Mouse (Mus musculus): ENCODE measurements around the gene Map3k15. TPM values are rescaled to one million over a fixed set of nuclear protein-coding genes. Genes with fewer than 3 reads are reported as not detected.

Map3k15 gene
- polyA plus RNA-seq, 1 experiment, result 0.12 TPM

- peaks cover 14% of the 10 kb centered on the region for H3K27me3 ChIP-seq (replicated peaks)
- no peak overlapping the region for H3K4me3 ChIP-seq (replicated peaks)
- H3K9me3 ChIP-seq, result no peaks in the 10 kb centered on the region
- no peaks in the 10 kb centered on the region for H3K4me1 ChIP-seq
- H3K36me3 ChIP-seq (replicated peaks; ENCODE audit: low read length), result no peaks in the 10 kb centered on the region
- TF ChIP-seq GATA1 (IDR thresholded peaks at IDR 0.05; ENCODE audit: borderline replicate concordance, low read length), result no peak
- no peak for TF ChIP-seq FLI1 (IDR thresholded peaks at IDR 0.05; ENCODE audit: low read length)
Observed at GRCm38 (mm10) chrX:160148859-160149258, 160.6 kb downstream of the Map3k15 start.

- H3K36me3 ChIP-seq (replicated peaks; ENCODE audit: low read length), result no peaks in the 10 kb centered on the region
- no peak overlapping the region for H3K4me3 ChIP-seq (replicated peaks)
- H3K4me1 ChIP-seq, result no peaks in the 10 kb centered on the region
- TF ChIP-seq GATA1 (IDR thresholded peaks at IDR 0.05; ENCODE audit: borderline replicate concordance, low read length) (no peak), FLI1 (IDR thresholded peaks at IDR 0.05; ENCODE audit: low read length) (no peak)
- no peaks in the 10 kb centered on the region for H3K9me3 ChIP-seq
- H3K27me3 ChIP-seq (replicated peaks), result peaks cover 14% of the 10 kb centered on the region
Observed at GRCm38 (mm10) chrX:160153147-160153815, 165.0 kb downstream of the Map3k15 start.

GRCm38 (mm10) chrX:160164259-160164658 is 176.0 kb downstream of the Map3k15 start:
- H3K4me1 ChIP-seq, result no peaks in the 10 kb centered on the region
- TF ChIP-seq GATA1 (IDR thresholded peaks at IDR 0.05; ENCODE audit: borderline replicate concordance, low read length) (no peak), FLI1 (IDR thresholded peaks at IDR 0.05; ENCODE audit: low read length) (no peak)
- H3K9me3 ChIP-seq, result no peaks in the 10 kb centered on the region; the same call in 1 of the 2 replicates
- no peak overlapping the region for H3K4me3 ChIP-seq (replicated peaks)
- peaks cover 4% of the 10 kb centered on the region for H3K27me3 ChIP-seq (replicated peaks)
- H3K36me3 ChIP-seq (replicated peaks; ENCODE audit: low read length), result no peaks in the 10 kb centered on the region

- Histone ChIP-seq H3K27me3 (replicated peaks) (peaks cover 4% of the 10 kb centered on the region), H3K9me3 (no peaks in the 10 kb centered on the region), H3K4me1 (no peaks in the 10 kb centered on the region), H3K36me3 (replicated peaks; ENCODE audit: low read length) (no peaks in the 10 kb centered on the region), H3K4me3 (replicated peaks) (no peak overlapping the region)
- TF ChIP-seq GATA1 (IDR thresholded peaks at IDR 0.05; ENCODE audit: borderline replicate concordance, low read length) (no peak), FLI1 (IDR thresholded peaks at IDR 0.05; ENCODE audit: low read length) (no peak)
Observed at GRCm38 (mm10) chrX:160166246-160166985, 178.2 kb downstream of the Map3k15 start.

GRCm38 (mm10) chrX:160170150-160170549 is 181.9 kb downstream of the Map3k15 start:
- TF ChIP-seq FLI1 (IDR thresholded peaks at IDR 0.05; ENCODE audit: low read length) (no peak), GATA1 (IDR thresholded peaks at IDR 0.05; ENCODE audit: borderline replicate concordance, low read length) (no peak)
- no peaks in the 10 kb centered on the region for H3K36me3 ChIP-seq (replicated peaks; ENCODE audit: low read length)
- H3K4me3 ChIP-seq (replicated peaks), result no peak overlapping the region
- H3K9me3 ChIP-seq, result no peaks in the 10 kb centered on the region
- H3K27me3 ChIP-seq (replicated peaks), result no peaks in the 10 kb centered on the region
- H3K4me1 ChIP-seq, result no peaks in the 10 kb centered on the region

Other genes with a start within 250 kb of the Map3k15 start
- 3.3 and 7.7 TPM in 2 replicates for gene Pdha1, start 150.0 kb downstream of the Map3k15 start, polyA plus RNA-seq (2012; ENCODE audit: insufficient read depth, low replicate concordance)

Measured in megakaryocyte, embryonic 14.5 days (primary cell).